Mouse (Mus musculus) gonadal fat pad, adult 2 months (tissue): ENCODE results near the gene Bfar. TPM values are rescaled to one million over a fixed set of nuclear protein-coding genes. Genes with fewer than 3 reads are reported as not detected.
A peak's percentile ranks its signal among the peaks of the same experiment; 100 is the strongest.
"Not testable (repeated sequence)": the region's sequence is repeated elsewhere in the genome, so short reads cannot be mapped to it uniquely, and the experiment has no call there.

Experiments used
- DNase-seq: peaks from one replicate; pipeline ENCODE4 v3.0.0-alpha.2; 2012; ENCODE audit warnings: low read depth
- polyA plus RNA-seq: library from polyadenylated mRNA; depleted of rRNA; stranded (reverse); fragments of >200 nt; gene quantifications from 2 replicates; pipeline ENCODE4 v1.2.3, GENCODE M21; 2012; rRNA removed

Bfar gene
- polyA plus RNA-seq: 34.8 and 35.8 TPM in 2 replicates

- DNase-seq: no peak
Observed at GRCm38 (mm10) chr16:13671685-13672385, at the start of gene Bfar, which contains the start of gene 3110001I22Rik. Bfar (plus strand) TSS chr16:13671858. 3110001I22Rik (plus strand) TSS chr16:13671929.

GRCm38 (mm10) chr16:13628345-13628744 is 43.3 kb upstream of the Bfar start:
- DNase-seq: no peak

GRCm38 (mm10) chr16:13638198-13638597 is 33.5 kb upstream of the Bfar start:
- not testable (repeated sequence) for DNase-seq

GRCm38 (mm10) chr16:13639508-13639907 is 32.1 kb upstream of the Bfar start:
- DNase-seq: no peak

GRCm38 (mm10) chr16:13640064-13640463 is 31.6 kb upstream of the Bfar start:
- no peak for DNase-seq

- no peak for DNase-seq
Observed at GRCm38 (mm10) chr16:13644474-13644873, 27.2 kb upstream of the Bfar start.

- peak; percentile 51 for DNase-seq
Observed at GRCm38 (mm10) chr16:13645930-13646329, 25.7 kb upstream of the Bfar start.

- no peak for DNase-seq
Observed at GRCm38 (mm10) chr16:13658886-13659285, 12.8 kb upstream of the Bfar start.

GRCm38 (mm10) chr16:13660736-13661135 is 10.9 kb upstream of the Bfar start:
- DNase-seq: no peak

- no peak for DNase-seq
Observed at GRCm38 (mm10) chr16:13667878-13668343, 3.7 kb upstream of the Bfar start, which contains the start of gene Parn. Parn (minus strand) TSS chr16:13668170.

- no peak for DNase-seq
Observed at GRCm38 (mm10) chr16:13668402-13669108, 3.1 kb upstream of the Bfar start.

- DNase-seq: no peak
Observed at GRCm38 (mm10) chr16:13669282-13669681, 2.4 kb upstream of the Bfar start.

- DNase-seq: not testable (repeated sequence)
Observed at GRCm38 (mm10) chr16:13670896-13671295, 762 bp upstream of the Bfar start.

- DNase-seq: no peak
Observed at GRCm38 (mm10) chr16:13672386-13672898, 784 bp downstream of the Bfar start.

GRCm38 (mm10) chr16:13673114-13673513 is 1.5 kb downstream of the Bfar start:
- no peak for DNase-seq

GRCm38 (mm10) chr16:13674511-13674910 is 2.9 kb downstream of the Bfar start:
- DNase-seq: no peak

- DNase-seq: no peak
Observed at GRCm38 (mm10) chr16:13678601-13679319, 7.1 kb downstream of the Bfar start.

- no peak for DNase-seq
Observed at GRCm38 (mm10) chr16:13698998-13699397, 27.3 kb downstream of the Bfar start.

- DNase-seq: no peak
Observed at GRCm38 (mm10) chr16:13702184-13702583, 30.5 kb downstream of the Bfar start.

GRCm38 (mm10) chr16:13704676-13705075 is 33.0 kb downstream of the Bfar start:
- DNase-seq: no peak

- DNase-seq: no peak
Observed at GRCm38 (mm10) chr16:13714910-13715309, 43.3 kb downstream of the Bfar start.
